Mouse (Mus musculus) megakaryocyte, adult 5-6 weeks (primary cell): Measurements from ENCODE around the gene Bicdl2. TPM values are rescaled to one million over a fixed set of nuclear protein-coding genes. Genes with fewer than 3 reads are reported as not detected.

Experiments used
- ATAC-seq: 2 replicates; pipeline ENCODE4 v1.8.0; 2016; ENCODE audit warnings: mild to moderate bottlenecking, inconsistent platforms; ENCODE audit not compliant: poor library complexity, severe bottlenecking
- total RNA-seq, 2 experiments: library from RNA; stranded (forward) in 1 of 2; stranded (reverse) in 1 of 2; fragments of 153-499, 151-499 nt in 1 of 2; fragments of 221-1000, 200-1000 nt in 1 of 2; gene quantifications; 2 replicates each; pipeline versions ENCODE4 v1.2.3 to v1.2.4; 2015 to 2017

Bicdl2 gene
- total RNA-seq, 2 experiments from 2014 or later: not detected

DNA sequence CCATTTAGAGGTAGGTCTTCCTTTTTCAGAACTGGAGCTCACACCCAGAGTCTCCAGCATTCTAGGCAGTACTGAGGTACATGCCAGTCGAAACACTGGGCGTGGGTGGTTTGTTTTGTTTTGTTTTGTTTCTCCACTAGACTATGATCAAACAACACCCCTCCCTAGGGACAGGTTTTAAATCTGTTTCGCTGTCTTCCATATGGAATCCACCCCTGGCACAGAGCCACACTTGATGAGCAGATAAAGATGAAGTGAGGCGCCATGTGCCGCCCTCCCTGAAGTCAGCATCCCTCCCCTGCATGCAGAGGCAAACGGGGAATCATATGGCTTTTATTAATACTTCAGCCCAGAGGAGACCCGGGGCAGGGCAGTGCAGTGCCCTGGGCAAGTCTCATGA lies 44.4 kb downstream of the Bicdl2 start:
- ATAC-seq: no peak

- no peak for ATAC-seq
Observed at GRCm38 (mm10) chr17:23705525-23706104, 45.3 kb downstream of the Bicdl2 start.

DNA sequence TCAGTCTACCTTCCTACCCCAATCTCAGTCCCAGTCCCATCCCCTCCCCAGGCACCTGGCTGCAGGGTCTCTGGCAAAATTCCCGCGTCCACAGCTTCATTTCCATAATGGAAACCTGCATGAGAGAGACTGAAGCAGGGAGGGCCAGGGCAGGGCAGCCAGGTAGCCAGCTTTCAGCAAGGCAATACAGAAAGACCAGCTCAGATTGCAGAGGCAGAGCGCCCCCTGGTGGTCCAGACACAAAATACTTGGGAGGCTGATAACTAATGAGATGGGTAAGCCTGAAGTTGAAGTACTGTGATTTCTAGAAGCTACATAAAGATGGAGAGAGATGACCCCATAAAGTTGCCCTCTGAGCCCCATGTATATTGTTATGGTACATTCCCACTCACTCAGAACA lies 45.9 kb downstream of the Bicdl2 start:
- ATAC-seq: peak; percentile 80

GRCm38 (mm10) chr17:23717003-23717402 lies 56.7 kb downstream of the Bicdl2 start:
- no peak for ATAC-seq

Other genes with a start within 250 kb of the Bicdl2 start
- gene Vmn2r117, start 180.8 kb upstream of the Bicdl2 start, total RNA-seq (2015): not detected in 2 replicates
- not detected in 2 replicates for gene Vmn2r117, start 180.8 kb upstream of the Bicdl2 start, total RNA-seq (2017)
- gene Zfp213, start 96.3 kb upstream of the Bicdl2 start, total RNA-seq (2015): 2.1 and 2.4 TPM in 2 replicates
- gene Zfp213, start 96.3 kb upstream of the Bicdl2 start, total RNA-seq (2017): 2.7 and 4.7 TPM in 2 replicates
- not detected in 2 replicates for gene Zfp13, start 61.0 kb upstream of the Bicdl2 start, total RNA-seq (2015)
- 0.18 TPM in 1 of 2 replicates, not detected in the other for gene Zfp13, start 61.0 kb upstream of the Bicdl2 start, total RNA-seq (2017)
- not detected in 2 replicates for gene Zscan10, start 59.6 kb upstream of the Bicdl2 start, total RNA-seq (2015)
- not detected in 2 replicates for gene Zscan10, start 59.6 kb upstream of the Bicdl2 start, total RNA-seq (2017)
- 22.6 and 32.1 TPM in 2 replicates for gene Mmp25, start 15.2 kb upstream of the Bicdl2 start, total RNA-seq (2015)
- 14.0 and 19.5 TPM in 2 replicates for gene Mmp25, start 15.2 kb upstream of the Bicdl2 start, total RNA-seq (2017)
- 67.4 and 97.1 TPM in 2 replicates for gene Hcfc1r1, start 13.1 kb downstream of the Bicdl2 start, total RNA-seq (2015)
- gene Hcfc1r1, start 13.1 kb downstream of the Bicdl2 start, total RNA-seq (2017): 38.1 and 52.4 TPM in 2 replicates
- 26.5 and 26.8 TPM in 2 replicates for gene Thoc6, start 13.4 kb downstream of the Bicdl2 start, total RNA-seq (2015)
- 38.5 and 45.2 TPM in 2 replicates for gene Thoc6, start 13.4 kb downstream of the Bicdl2 start, total RNA-seq (2017)
- 1.8 and 5.8 TPM in 2 replicates for gene Tnfrsf12a, start 17.0 kb downstream of the Bicdl2 start, total RNA-seq (2015)
- gene Tnfrsf12a, start 17.0 kb downstream of the Bicdl2 start, total RNA-seq (2017): 5.9 and 7.7 TPM in 2 replicates
- gene Cldn6, start 18.7 kb downstream of the Bicdl2 start, total RNA-seq (2015): not detected in 2 replicates
- gene Cldn6, start 18.7 kb downstream of the Bicdl2 start, total RNA-seq (2017): not detected in 2 replicates
- not detected in 2 replicates for gene Cldn9, start 23.5 kb downstream of the Bicdl2 start, total RNA-seq (2015)
- gene Cldn9, start 23.5 kb downstream of the Bicdl2 start, total RNA-seq (2017): not detected in 2 replicates
- gene 1520401A03Rik, start 62.3 kb downstream of the Bicdl2 start, total RNA-seq (2015): not detected in 2 replicates
- gene 1520401A03Rik, start 62.3 kb downstream of the Bicdl2 start, total RNA-seq (2017): not detected in 2 replicates
- 31.1 and 32.2 TPM in 2 replicates for gene Pkmyt1, start 65.8 kb downstream of the Bicdl2 start, total RNA-seq (2015)
- 15.9 and 16.6 TPM in 2 replicates for gene Pkmyt1, start 65.8 kb downstream of the Bicdl2 start, total RNA-seq (2017)
- gene Paqr4, start 80.4 kb downstream of the Bicdl2 start, total RNA-seq (2015): 3.3 and 4.1 TPM in 2 replicates
- 7.6 and 10.1 TPM in 2 replicates for gene Paqr4, start 80.4 kb downstream of the Bicdl2 start, total RNA-seq (2017)
- gene Kremen2, start 85.3 kb downstream of the Bicdl2 start, total RNA-seq (2015): not detected in 2 replicates
- not detected in 2 replicates for gene Kremen2, start 85.3 kb downstream of the Bicdl2 start, total RNA-seq (2017)
- gene Flywch1, start 111.1 kb downstream of the Bicdl2 start, total RNA-seq (2015): 3.1 and 3.7 TPM in 2 replicates
- gene Flywch1, start 111.1 kb downstream of the Bicdl2 start, total RNA-seq (2017): 7.7 and 12.0 TPM in 2 replicates
- gene Flywch2, start 125.6 kb downstream of the Bicdl2 start, total RNA-seq (2015): 0.66 TPM in 1 of 2 replicates, not detected in the other
- gene Flywch2, start 125.6 kb downstream of the Bicdl2 start, total RNA-seq (2017): 0.92 TPM in 1 of 2 replicates, not detected in the other
- 210 and 224 TPM in 2 replicates for gene Srrm2, start 130.0 kb downstream of the Bicdl2 start, total RNA-seq (2015)
- gene Srrm2, start 130.0 kb downstream of the Bicdl2 start, total RNA-seq (2017): 81.2 and 117 TPM in 2 replicates
- 283 and 294 TPM in 2 replicates for gene Elob, start 168.6 kb downstream of the Bicdl2 start, total RNA-seq (2015)
- gene Elob, start 168.6 kb downstream of the Bicdl2 start, total RNA-seq (2017): 113 and 140 TPM in 2 replicates
- not detected in 2 replicates for gene Prss33, start 175.6 kb downstream of the Bicdl2 start, total RNA-seq (2015)
- gene Prss33, start 175.6 kb downstream of the Bicdl2 start, total RNA-seq (2017): not detected in 2 replicates
- not detected in 2 replicates for gene Prss32, start 183.3 kb downstream of the Bicdl2 start, total RNA-seq (2015)
- gene Prss32, start 183.3 kb downstream of the Bicdl2 start, total RNA-seq (2017): not detected in 2 replicates
- not detected in 2 replicates for gene Prss41, start 183.7 kb downstream of the Bicdl2 start, total RNA-seq (2015)
- not detected in 2 replicates for gene Prss41, start 183.7 kb downstream of the Bicdl2 start, total RNA-seq (2017)
- gene Prss21, start 207.6 kb downstream of the Bicdl2 start, total RNA-seq (2015): not detected in 2 replicates
- not detected in 2 replicates for gene Prss21, start 207.6 kb downstream of the Bicdl2 start, total RNA-seq (2017)
- gene Dcpp1, start 220.4 kb downstream of the Bicdl2 start, total RNA-seq (2015): not detected in 2 replicates
- gene Dcpp1, start 220.4 kb downstream of the Bicdl2 start, total RNA-seq (2017): not detected in 2 replicates
- gene Dcpp2, start 220.4 kb downstream of the Bicdl2 start, total RNA-seq (2015): not detected in 2 replicates
- gene Dcpp2, start 220.4 kb downstream of the Bicdl2 start, total RNA-seq (2017): not detected in 2 replicates